Mouse (Mus musculus): ENCODE data around the gene Frmd4a.
A peak's percentile ranks its signal among the peaks of the same experiment; 100 is the strongest.
"Not testable (repeated sequence)": the region's sequence is repeated elsewhere in the genome, so short reads cannot be mapped to it uniquely, and the experiment has no call there.

The Frmd4a gene

GRCm38 (mm10) chr2:4209234-4209633 lies 191.7 kb downstream of the Frmd4a start:
- no peak for DNase-seq (ENCODE audit: low spot score)

GRCm38 (mm10) chr2:4222497-4222828 lies 204.9 kb downstream of the Frmd4a start:
- DNase-seq (ENCODE audit: low spot score), result no peak

- no peak for DNase-seq (ENCODE audit: low spot score)
Observed at GRCm38 (mm10) chr2:4223316-4223715, 205.8 kb downstream of the Frmd4a start.

- DNase-seq (ENCODE audit: low spot score), result no peak
Observed at GRCm38 (mm10) chr2:4226941-4227558, 209.5 kb downstream of the Frmd4a start.

GRCm38 (mm10) chr2:4227563-4227962 lies 210.0 kb downstream of the Frmd4a start:
- DNase-seq (ENCODE audit: low spot score), result no peak

GRCm38 (mm10) chr2:4228510-4228909 lies 211.0 kb downstream of the Frmd4a start:
- no peak for DNase-seq (ENCODE audit: low spot score)

GRCm38 (mm10) chr2:4232335-4232734 lies 214.8 kb downstream of the Frmd4a start:
- DNase-seq (ENCODE audit: low spot score), result no peak

GRCm38 (mm10) chr2:4232761-4233322 lies 215.3 kb downstream of the Frmd4a start:
- no peak for DNase-seq (ENCODE audit: low spot score)

- DNase-seq (ENCODE audit: low spot score), result no peak
Observed at GRCm38 (mm10) chr2:4237686-4238085, 220.2 kb downstream of the Frmd4a start.

GRCm38 (mm10) chr2:4249723-4250122 lies 232.2 kb downstream of the Frmd4a start:
- no peak for DNase-seq (ENCODE audit: low spot score)

GRCm38 (mm10) chr2:4252541-4253291 lies 235.2 kb downstream of the Frmd4a start:
- no peak for DNase-seq (ENCODE audit: low spot score)

GRCm38 (mm10) chr2:4253348-4253747 lies 235.8 kb downstream of the Frmd4a start:
- DNase-seq (ENCODE audit: low spot score), result peak; percentile 16

- DNase-seq (ENCODE audit: low spot score), result no peak
Observed at GRCm38 (mm10) chr2:4254083-4254482, 236.6 kb downstream of the Frmd4a start.

- DNase-seq (ENCODE audit: low spot score), result no peak
Observed at GRCm38 (mm10) chr2:4256242-4256641, 238.7 kb downstream of the Frmd4a start.

GRCm38 (mm10) chr2:4257604-4258003 lies 240.1 kb downstream of the Frmd4a start:
- DNase-seq (ENCODE audit: low spot score), result no peak

GRCm38 (mm10) chr2:4258803-4259202 lies 241.3 kb downstream of the Frmd4a start:
- not testable (repeated sequence) for DNase-seq (ENCODE audit: low spot score)

- DNase-seq (ENCODE audit: low spot score), result no peak
Observed at GRCm38 (mm10) chr2:4260324-4261058, 243.0 kb downstream of the Frmd4a start.

- no peak for DNase-seq (ENCODE audit: low spot score)
Observed at GRCm38 (mm10) chr2:4262667-4263066, 245.2 kb downstream of the Frmd4a start.

- no peak for DNase-seq (ENCODE audit: low spot score)
Observed at GRCm38 (mm10) chr2:4267377-4267776, 249.9 kb downstream of the Frmd4a start.

- DNase-seq (ENCODE audit: low spot score), result no peak
Observed at GRCm38 (mm10) chr2:4282777-4283176, 265.3 kb downstream of the Frmd4a start.

GRCm38 (mm10) chr2:4285693-4286291 lies 268.3 kb downstream of the Frmd4a start:
- no peak for DNase-seq (ENCODE audit: low spot score)

- no peak for DNase-seq (ENCODE audit: low spot score)
Observed at GRCm38 (mm10) chr2:4286390-4286901, 268.9 kb downstream of the Frmd4a start.
